Mouse (Mus musculus): Measurements from ENCODE around the gene Kcnd2. TPM values are rescaled to one million over a fixed set of nuclear protein-coding genes. Genes with fewer than 3 reads are reported as not detected.

Kcnd2 gene
- 17.9 TPM for polyA plus RNA-seq (2014; fragmentation: Illumina TruSeq; extraction: RNeasy Lipid Tissue Mini Kit (QIAGEN cat#74804))

DNA sequence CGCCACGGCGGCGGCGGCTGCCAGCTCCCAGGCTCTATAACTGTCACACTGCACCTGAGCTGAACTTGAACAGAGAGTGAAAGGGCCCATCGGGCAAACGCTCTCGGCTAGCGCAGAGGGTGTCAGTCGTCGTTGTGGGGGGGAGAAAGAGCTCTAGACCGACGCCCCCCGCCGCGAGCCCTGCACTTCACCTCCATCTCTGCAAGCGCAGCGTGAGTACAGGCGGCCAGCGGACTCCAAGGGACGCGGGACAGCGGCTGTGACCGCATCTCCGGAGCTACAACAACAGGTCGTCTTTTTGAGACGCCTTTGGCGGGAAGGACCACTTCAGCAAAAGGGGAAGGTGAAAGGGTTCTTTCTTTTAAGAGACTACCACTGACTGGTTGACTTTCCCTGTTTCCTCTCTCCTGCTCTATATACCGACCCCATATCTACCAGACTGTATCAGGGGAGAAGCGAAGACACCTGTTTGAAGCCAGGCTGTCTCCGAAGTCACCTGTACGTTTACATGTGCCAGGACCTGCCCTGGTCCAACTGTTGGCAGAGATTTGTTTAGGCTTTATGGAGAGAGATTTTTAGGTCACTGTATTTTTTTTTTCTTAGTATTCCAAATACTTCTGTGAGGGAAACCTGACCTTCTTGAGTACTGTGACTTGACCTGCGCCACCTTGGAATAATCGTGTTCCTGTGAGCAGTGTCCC lies at the start of gene Kcnd2:
Kcnd2 (plus strand) TSS at position 13 of the 701 bp plus-strand sequence.

All from ovary, adult 10 weeks (tissue).